Mouse (Mus musculus): ENCODE data around the gene Olfr694. TPM values are rescaled to one million over a fixed set of nuclear protein-coding genes. Genes with fewer than 3 reads are reported as not detected.

The Olfr694 gene
- polyA plus RNA-seq (2012; ENCODE audit: low replicate concordance) = not detected in 2 replicates

GRCm38 (mm10) chr7:106691714-106692113, at the start of gene Olfr694:
Gene Olfr694 (minus strand): TSS chr7:106691814.

GRCm38 (mm10) chr7:106716296-106716695, 24.7 kb upstream of the Olfr694 start, which contains the start of gene Olfr695:
Gene Olfr695 (minus strand): TSS chr7:106716396.

GRCm38 (mm10) chr7:106680484-106680883, 11.1 kb downstream of the Olfr694 start, which contains the start of gene Olfr693:
Gene Olfr693 (minus strand): TSS chr7:106680584.

Other genes with a start within 250 kb of the Olfr694 start
- not detected in 2 replicates for gene Olfr693, start 11.2 kb downstream of the Olfr694 start, polyA plus RNA-seq (2012; ENCODE audit: low replicate concordance)
- not detected in 2 replicates for gene Olfr695, start 24.6 kb upstream of the Olfr694 start, polyA plus RNA-seq (2012; ENCODE audit: low replicate concordance)
- gene Olfr697, start 50.6 kb upstream of the Olfr694 start, polyA plus RNA-seq (2012; ENCODE audit: low replicate concordance) = not detected in 2 replicates
- gene Olfr698, start 63.6 kb upstream of the Olfr694 start, polyA plus RNA-seq (2012; ENCODE audit: low replicate concordance) = not detected in 2 replicates
- gene Olfr699, start 101.4 kb upstream of the Olfr694 start, polyA plus RNA-seq (2012; ENCODE audit: low replicate concordance) = 0.06 TPM in 1 of 2 replicates, not detected in the other
- not detected in 2 replicates for gene Olfr700, start 117.0 kb upstream of the Olfr694 start, polyA plus RNA-seq (2012; ENCODE audit: low replicate concordance)
- gene Olfr701, start 122.3 kb upstream of the Olfr694 start, polyA plus RNA-seq (2012; ENCODE audit: low replicate concordance) = not detected in 2 replicates
- not detected in 2 replicates for gene Olfr702, start 142.1 kb upstream of the Olfr694 start, polyA plus RNA-seq (2012; ENCODE audit: low replicate concordance)
- not detected in 2 replicates for gene Olfr703, start 151.5 kb upstream of the Olfr694 start, polyA plus RNA-seq (2012; ENCODE audit: low replicate concordance)
- gene Olfr704, start 171.4 kb upstream of the Olfr694 start, polyA plus RNA-seq (2012; ENCODE audit: low replicate concordance) = not detected in 2 replicates
- not detected in 2 replicates for gene Olfr705, start 185.1 kb upstream of the Olfr694 start, polyA plus RNA-seq (2012; ENCODE audit: low replicate concordance)
- gene Olfr706, start 196.3 kb upstream of the Olfr694 start, polyA plus RNA-seq (2012; ENCODE audit: low replicate concordance) = not detected in 2 replicates
- not detected in 2 replicates for gene Olfr707, start 209.4 kb upstream of the Olfr694 start, polyA plus RNA-seq (2012; ENCODE audit: low replicate concordance)
- gene Olfr1532-ps1, start 216.2 kb upstream of the Olfr694 start, polyA plus RNA-seq (2012; ENCODE audit: low replicate concordance) = not detected in 2 replicates
- gene Olfr709-ps1, start 240.4 kb upstream of the Olfr694 start, polyA plus RNA-seq (2012; ENCODE audit: low replicate concordance) = not detected in 2 replicates

Measured in leukemia stem cell, adult 10-12 weeks (primary cell).